Mouse (Mus musculus) left cerebral cortex, postnatal 10 days (tissue): ENCODE data around the gene Rabep1. TPM values are rescaled to one million over a fixed set of nuclear protein-coding genes. Genes with fewer than 3 reads are reported as not detected.
A peak's percentile ranks its signal among the peaks of the same experiment; 100 is the strongest.

ENCODE experiments used
- DNase-seq, 2 experiments: peaks; one replicate each; pipeline ENCODE4 v3.0.0; 2021 to 2022; ENCODE audit warnings: low spot score in 2 of 2, mixed read lengths in 1 of 2; ENCODE audit errors: extremely low spot score in 1 of 2
- intact Hi-C: fragments of 180-260 bp; cut with DNase I; formaldehyde crosslinking; loops from one replicate; pipeline ENCODE4 v1.15.1; 2025
- total RNA-seq, 2 experiments: library from RNA; stranded (reverse); gene quantifications; 2 replicates each; pipeline ENCODE4 v1.2.3; 2021

Gene Rabep1
- 100 to 1,000 TPM; 113 to 115 TPM for total RNA-seq

DNA sequence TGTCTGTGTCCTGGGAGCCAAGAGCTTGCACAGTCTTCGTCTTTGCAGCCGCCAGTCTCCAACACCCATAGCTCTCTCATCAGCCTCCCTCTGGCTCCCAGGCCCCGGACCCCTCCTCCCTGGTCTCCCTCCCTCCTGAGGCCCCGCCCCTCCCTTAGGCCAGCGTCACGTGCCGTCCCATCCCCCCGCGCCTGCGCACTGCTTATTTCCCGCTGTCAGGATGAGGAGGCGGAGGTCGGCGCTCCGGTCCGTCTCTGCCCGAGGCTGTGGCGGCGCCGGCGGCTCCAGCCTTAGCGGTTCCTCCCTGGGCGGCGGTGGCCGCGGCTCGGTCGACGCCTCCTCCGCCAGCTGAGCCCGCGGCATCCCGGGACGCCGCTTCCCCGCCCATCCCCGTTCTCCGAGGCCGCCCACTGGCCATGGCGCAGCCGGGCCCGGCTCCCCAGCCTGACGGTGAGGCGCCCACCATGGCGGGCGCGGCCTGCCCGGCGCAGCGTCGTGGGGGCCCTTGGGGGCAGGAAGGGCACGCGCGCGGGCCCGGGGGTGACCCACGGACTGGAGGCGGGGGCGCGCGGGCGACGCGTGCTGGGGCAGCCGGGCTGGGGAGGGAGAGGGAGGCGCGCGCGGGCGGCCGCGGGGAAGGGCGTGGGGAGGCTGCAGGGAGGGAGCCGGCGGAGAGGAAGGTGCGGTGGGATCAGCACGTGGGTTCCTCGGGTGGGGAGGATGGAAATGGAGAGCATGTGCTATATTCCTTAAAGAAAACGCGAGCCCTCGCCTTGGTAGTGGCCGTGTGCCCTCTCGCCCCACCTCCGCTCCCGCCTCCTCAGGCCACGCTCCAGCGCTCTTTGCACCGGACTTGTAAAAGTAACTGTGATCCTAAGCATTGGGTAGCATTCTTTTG is at the start of gene Rabep1:
TSS of gene Rabep1 (plus strand) at position 220 of the 898 bp plus-strand sequence.
- intact Hi-C loops, result no loop called here
- peak; percentile 90 to 99 for DNase-seq

DNA sequence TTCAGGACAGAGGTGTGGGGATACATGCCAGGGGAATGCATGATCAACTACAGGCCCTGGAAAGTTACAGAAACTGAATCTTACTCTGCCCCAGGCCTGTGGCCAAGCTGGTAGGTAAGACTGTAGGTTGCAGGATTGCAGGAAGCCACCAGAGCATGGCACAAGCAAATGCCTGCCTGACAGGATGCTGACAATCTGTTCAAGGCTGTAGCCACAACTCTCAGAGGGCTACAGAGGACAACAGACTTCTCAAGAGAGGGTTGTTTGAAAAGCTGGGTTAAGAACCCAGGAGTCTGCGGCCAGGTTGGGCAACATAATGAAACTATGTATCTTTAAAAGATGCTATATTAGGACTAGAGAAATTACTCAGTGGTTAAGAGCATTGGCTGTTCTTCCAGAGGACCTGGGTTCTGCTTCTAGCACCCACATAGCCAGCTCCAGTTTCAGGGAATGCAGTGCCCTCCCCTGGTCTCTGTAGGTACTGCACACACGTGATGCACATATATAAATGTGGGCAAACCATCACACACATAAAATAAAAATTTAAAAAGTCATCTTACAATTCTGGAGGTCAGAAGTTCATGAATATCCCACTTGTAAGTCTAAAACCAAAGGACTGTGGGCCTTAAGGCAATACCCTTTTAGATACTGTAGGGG is 42.2 kb upstream of the Rabep1 start:
- DNase-seq, result no peak
- intact Hi-C loops, result no loop called here

DNA sequence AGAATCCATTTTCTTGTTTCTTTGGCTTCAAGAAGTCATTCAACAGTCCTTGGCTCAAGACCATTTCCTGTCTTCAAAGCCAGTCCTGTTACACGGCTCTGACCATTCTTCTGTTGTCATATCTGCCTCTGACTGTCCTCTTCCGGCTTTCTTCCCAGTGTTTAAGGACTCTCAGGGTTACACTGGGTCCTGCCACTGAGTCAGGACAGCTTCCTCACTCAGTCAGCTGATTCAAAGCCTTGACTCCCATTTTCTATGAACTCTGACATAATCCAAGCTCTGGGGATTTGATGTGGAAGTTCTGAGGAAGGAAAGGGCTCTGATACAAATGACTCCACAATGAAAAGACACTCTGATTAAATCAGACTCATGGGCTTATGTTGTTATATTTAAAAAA is 41.7 kb upstream of the Rabep1 start:
- intact Hi-C loops, result no loop called here
- DNase-seq, result no peak

DNA sequence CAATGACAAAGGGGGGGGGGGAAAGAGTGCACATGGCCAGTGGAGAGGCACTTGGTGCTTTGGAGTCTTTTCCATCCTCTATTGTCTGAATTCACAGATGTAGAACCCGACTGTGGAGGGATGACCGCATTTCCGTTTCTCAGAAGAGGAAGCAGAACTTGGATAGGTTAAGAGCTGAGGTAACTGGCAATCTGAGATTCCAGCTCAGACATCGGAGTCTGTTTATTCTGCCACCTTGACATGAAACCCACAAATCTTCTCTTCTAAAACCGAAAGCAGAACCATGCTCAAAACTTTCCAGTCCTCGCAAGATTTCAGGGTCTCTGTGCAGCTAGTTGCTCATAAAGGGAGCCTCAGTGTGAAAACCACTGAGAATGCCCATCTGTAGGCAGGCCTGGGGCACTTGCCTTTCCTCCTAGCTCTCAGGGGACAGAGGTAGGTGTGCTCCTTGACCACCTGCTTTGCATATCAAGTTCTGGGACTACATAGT is 40.8 kb upstream of the Rabep1 start:
- DNase-seq, result no peak
- intact Hi-C loops, result no loop called here

DNA sequence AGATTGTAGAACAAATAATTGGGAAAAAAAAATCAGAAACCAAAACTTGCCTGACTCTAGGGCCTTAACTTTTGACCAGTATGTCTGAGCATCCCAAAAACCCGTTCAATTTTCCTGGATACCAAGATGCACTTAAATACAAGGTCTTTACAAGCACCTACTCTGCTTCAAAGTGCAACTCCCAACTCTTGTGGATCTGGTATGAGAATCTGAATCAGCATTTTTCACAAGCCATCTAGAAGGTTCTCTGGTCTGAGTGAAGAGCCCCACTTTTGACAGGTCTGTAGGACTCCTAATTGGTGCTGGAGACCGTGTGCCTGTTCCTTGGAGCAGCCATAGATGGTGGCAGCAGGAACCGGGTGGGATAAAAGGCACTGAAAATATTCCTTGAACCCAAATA is 40.2 kb upstream of the Rabep1 start:
- intact Hi-C loops, result no loop called here
- DNase-seq, result no peak

DNA sequence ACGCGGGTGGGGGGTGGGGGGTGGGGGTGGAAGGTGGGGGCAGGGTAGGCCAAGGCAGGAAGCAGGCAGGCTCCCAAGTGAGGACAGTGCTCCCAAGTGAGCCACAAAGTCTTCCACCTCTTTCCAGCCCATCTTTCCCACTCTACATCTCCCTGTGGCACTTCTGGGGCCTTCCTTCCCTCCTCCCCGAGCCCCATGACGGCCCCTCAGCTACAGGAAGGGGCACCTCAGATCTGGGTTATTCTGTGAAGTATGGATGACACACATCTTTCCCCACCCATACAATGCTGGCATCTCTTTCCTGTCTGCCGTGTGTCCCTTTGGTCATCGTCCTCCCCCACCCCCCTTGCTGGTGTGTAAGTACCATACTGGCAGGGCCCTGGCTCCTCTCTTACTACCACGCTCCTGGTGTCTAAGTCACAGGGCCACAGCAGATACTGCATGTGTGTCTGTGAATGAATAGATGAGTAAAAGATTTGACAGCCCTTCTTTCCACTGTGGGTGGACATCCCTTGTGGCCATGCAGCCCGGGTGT is 38.9 kb upstream of the Rabep1 start:
- intact Hi-C loops, result no loop called here
- DNase-seq, result no peak

DNA sequence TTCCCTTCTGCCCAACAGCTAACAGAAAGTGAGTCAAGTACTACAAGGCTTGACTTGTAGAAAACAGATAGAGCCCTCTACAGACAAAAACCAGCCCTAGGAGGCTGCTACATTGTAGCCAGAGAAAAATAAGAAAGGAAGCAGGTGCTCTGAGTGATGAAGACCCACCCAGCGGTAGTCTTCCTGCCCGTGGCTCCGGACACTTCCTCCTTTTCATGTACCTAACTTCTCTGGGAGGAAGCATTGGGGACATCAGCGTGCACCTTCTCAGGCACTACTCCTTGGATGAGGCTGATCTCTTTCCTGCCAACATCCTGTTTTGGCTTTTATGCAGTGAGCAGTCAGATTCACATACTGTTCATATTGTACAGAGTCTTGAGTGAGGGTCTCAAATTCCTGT is 37.9 kb upstream of the Rabep1 start:
- DNase-seq, result no peak
- intact Hi-C loops, result no loop called here

DNA sequence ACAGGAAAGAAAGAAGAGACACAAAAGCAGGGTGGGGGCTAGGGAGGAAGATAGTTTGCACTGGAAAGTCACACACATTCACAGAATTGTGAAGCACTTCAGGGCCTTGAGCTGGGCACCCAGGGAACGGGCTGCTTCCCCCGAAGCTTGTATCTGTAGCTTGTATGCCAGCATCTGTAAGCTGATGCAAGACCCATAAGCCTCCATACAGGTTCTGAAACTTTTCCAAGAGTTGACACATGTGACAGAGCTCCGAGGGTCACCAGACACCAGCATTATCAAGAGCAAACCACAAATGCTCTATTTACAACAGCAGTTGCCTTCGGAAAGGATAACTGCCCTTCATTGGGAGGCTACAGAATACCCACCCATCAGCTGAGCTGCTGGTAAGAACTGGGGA is 36.9 kb upstream of the Rabep1 start:
- no peak for DNase-seq
- intact Hi-C loops, result no loop called here

DNA sequence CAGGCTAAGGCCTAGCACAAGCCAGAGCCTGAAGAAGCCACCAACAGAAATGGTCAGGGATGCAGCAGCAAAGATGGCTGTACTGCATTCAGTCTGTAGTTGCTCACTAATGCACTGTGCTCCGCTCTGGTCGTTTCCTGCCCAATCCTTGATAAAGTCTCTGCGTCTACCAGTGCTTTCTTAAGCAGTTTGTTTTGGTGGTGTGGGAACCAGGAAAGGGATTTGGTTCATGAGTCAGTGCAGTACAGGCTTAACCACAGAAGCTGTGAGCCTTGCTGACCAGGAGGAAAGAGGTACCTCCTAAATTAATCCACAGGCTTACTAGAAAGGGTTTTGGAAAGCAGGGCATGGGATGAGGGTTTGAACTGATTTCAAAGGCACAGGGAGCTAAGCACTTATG is 36.5 kb upstream of the Rabep1 start:
- DNase-seq, result no peak
- intact Hi-C loops, result no loop called here

DNA sequence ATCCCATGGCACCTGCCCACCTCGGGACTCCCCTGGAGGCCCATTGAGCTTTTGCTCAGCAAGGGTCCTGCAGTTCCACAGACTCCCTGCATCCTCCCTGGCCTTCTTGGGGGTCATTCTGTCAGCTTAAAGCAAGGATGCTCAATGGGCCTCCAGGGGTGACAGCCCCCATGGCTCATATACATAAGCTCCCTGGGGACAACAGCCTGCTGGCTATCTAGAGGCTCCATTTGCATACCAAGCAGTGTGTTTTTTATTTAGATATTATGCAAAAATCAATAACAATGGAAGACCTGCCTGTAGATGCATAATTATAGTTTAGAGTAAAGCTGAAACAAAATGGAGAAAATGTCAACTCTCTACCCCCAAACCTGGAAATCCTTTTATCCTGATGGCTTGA is 35.6 kb upstream of the Rabep1 start:
- intact Hi-C loops, result no loop called here
- no peak for DNase-seq

DNA sequence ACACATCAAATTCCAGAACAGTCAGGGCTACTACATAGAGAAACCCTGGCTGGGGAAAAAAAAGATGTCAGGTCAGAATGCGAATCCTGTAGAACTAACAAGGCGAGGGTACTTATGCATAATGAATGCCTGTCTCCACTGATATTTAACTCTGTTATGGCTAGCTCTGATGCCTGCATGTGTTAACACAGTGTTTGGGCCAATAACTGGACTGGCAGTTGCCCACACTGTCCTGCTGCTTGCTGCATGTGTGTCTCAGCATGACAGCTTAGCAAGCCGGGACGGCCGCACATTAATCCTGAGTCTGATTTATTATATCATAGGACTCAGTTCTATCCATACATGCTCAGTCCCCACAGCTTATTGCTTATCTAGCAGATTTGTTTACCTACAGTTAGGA is 33.5 kb upstream of the Rabep1 start:
- no peak for DNase-seq
- intact Hi-C loops, result loop anchor here (5.0 kb wide), 1 partner anchor 34 kb away; no protein-coding TSS in a partner anchor

DNA sequence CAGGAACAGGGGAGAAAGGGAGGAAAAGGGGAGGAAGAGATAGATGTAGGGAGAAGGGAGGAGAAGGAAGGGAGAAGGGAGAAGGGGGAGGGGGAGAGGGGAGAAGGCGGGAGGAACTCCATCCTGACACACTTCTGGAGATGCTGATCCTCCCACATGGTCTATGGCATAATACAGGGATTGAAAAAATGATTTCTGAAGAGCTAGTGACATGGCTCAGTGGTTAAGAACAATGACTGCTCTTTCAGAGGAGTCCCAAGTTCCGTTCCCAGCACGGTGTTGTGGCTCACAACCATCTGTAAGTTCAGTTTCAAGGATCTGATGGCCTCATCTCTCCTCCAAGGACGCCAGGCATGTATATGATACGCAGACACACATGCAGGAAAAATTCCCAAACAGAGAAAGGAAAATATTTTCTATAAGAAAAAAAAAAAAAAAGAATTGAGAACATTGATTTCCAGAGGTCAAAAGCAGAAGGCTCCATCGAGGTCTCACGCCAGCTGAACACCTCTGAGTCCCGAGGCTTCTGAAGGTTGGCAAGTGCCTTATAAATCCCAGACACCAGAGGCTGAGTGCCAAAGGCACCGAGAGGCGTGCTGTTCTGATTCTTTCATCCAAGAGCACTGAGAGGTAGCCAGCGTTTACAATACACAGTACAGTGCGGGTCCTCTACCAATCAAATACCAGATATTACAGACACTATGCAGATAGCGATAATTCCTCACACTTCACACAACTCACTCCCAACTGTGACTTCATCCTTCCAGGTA is 32.9 kb upstream of the Rabep1 start:
- intact Hi-C loops, result loop anchor here (5.0 kb wide), 1 partner anchor 34 kb away; no protein-coding TSS in a partner anchor
- DNase-seq, result no peak

DNA sequence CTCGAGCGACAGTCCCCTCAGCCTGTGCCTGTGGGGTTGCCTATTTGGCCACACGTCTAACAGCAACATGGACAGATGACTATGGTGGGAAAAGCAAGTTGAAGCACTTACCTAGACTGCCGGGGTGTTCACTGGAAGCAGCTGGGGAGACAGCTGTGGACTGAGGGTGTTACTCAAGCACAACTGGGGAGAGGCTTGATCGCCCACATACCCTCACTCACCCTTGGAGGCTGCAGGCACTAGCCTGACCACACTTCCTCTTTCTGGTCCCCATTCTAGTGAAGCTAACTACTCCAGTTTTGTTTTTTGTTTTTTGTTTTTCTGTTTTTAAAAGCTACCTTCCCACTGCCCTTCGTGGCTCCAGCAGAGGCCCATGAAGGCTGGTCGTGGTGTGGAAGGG is 32.2 kb upstream of the Rabep1 start, which contains the start of gene Scimp:
TSS of gene Scimp (minus strand) at position 222 of the 400 bp plus-strand sequence.
- DNase-seq, result no peak
- intact Hi-C loops, result loop anchor here (5.0 kb wide), 1 partner anchor 35 kb away; no protein-coding TSS in a partner anchor

DNA sequence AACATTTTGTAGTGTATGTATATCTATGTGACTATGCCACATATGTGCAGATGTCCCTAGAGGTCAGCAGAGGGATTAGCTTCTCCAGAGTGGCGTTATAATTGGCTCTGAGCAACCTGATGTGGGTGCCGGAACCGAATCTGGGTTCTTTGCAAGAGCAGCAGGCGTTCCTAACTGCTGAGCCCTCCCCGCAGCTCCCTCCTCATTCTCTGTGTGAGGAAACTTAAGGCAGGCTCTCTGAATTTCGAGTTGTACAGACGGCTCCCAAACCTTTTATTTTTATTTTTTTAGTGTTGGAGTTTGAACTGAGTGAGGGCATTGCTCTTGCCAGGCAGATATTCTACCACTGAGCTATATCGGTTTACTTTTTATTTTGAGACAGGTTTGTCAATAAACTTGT is 29.5 kb upstream of the Rabep1 start:
- intact Hi-C loops, result no loop called here
- no peak for DNase-seq

DNA sequence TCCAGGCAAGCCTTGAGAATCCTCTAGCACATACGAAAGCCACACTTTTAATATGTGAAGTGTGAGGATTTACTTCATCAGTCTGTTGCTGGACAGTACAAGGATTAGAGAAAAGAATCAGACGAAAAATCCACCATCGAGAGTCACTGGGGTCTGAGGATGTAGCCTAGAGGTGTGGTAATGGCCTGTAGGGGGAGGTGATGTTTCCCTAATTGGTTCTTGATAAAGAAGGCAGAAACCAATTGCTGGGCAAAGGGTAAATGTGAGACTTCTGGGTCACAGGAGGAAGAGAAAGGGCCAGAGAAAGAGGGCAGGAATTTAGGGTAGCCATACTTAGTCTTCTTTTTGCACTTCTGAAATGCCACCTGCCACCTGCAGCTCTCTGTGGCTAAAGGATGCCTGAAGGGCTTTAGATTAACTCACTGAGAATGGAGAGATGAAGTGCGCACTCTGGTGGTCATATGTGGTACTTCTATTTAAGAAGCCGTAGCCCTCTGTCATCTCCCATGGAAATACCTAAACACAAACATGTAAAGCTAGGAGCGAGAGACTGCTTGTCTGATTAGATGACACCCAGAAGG is 29.0 kb upstream of the Rabep1 start:
- intact Hi-C loops, result no loop called here
- peak; percentile 38 to 41 for DNase-seq

DNA sequence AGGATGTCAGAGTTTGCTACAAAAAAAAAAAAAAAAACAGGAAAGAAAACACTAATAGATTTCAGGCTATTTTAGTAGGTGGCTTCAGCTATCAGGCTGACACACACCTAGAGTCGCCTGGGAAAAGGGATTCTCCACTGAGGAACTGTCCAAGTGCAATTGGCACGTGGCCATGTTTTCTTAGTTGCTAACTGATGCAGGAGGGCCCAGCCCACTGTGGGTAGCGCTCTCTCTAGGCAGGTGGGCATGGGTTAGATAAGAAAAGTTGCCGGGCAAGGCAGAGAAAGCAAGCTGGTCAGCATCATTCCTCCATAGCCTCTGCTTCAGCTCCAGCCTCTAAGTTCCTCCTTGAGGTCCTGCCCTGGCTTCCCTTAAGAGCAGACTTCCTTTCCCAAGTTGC is 27.8 kb upstream of the Rabep1 start:
- intact Hi-C loops, result no loop called here

DNA sequence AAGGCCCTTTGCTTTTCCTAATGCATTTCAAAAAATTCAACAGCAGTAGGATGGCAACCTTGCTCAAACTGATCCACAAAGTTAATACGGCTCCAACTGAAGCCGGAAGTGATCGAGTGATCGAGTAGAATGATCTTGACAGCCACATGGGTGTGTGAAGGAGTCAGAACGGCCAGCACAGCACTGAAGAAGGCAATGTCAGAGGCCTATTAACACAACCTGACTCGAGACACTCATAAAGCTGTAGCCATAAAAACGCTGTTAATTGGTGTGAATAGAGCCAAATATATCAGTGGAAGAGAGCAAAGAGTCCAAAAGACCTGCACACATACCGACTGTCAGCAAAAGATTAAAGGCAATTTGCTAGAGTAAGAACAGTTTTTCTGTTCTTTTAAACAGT is 24.5 kb upstream of the Rabep1 start:
- intact Hi-C loops, result no loop called here
- no peak for DNase-seq

More for the DNA sequence above, 27.8 kb upstream of the Rabep1 start:
- DNase-seq, result peak in 1 of 2 experiments; percentile 30

DNA sequence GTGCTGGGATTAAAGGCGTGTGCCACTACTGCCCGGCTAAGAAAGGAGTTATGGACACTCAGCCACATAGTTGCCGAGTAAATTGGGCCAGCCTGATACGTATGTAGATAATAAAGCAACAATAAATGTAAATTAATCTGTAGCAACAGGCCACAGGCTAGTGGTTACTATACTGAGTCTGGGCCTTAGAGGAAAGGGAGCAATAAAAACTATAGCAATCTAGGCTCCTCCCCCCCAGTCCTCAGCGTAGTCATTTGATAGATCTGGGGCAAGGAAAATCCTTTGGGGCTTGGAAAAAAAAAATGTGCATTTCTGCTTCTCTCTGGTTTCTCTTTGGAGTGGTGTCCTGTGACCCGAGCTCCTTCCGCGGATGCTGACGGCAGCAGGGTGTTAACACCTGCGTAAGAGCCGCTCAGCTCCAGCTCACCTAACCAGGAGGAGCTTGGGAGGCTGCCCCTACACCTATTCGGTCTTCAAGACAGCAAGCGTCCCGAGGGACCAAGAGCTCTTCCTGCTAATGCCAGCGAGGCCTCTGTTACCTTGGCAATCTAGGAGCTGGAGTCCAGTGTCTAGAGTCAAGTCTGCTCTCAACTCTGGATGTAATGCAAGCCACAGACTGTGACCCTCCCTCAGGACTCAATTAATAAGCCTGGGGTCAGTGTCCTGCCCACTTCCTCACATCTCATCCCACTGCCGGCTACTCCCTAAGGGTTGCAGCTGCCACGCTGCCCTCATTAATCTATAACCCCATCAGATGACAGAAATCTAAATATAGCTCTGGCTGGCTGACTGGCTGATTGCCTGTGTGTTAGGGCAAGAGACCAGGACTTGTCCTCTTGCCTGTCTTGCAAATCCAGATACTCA is 22.6 kb upstream of the Rabep1 start:
- no peak for DNase-seq
- intact Hi-C loops, result no loop called here
